Mouse (Mus musculus) CH12F3 (cell line): ENCODE measurements around the gene Sec24c.

ENCODE experiments used
- in situ Hi-C: fragments of 300-500 bp; cut with MboI; formaldehyde crosslinking; loops from 2 replicates; pipeline ENCODE4 v1.14.3; 2020; ENCODE audit warnings: low sequenced_read_pairs

Sec24c gene

DNA sequence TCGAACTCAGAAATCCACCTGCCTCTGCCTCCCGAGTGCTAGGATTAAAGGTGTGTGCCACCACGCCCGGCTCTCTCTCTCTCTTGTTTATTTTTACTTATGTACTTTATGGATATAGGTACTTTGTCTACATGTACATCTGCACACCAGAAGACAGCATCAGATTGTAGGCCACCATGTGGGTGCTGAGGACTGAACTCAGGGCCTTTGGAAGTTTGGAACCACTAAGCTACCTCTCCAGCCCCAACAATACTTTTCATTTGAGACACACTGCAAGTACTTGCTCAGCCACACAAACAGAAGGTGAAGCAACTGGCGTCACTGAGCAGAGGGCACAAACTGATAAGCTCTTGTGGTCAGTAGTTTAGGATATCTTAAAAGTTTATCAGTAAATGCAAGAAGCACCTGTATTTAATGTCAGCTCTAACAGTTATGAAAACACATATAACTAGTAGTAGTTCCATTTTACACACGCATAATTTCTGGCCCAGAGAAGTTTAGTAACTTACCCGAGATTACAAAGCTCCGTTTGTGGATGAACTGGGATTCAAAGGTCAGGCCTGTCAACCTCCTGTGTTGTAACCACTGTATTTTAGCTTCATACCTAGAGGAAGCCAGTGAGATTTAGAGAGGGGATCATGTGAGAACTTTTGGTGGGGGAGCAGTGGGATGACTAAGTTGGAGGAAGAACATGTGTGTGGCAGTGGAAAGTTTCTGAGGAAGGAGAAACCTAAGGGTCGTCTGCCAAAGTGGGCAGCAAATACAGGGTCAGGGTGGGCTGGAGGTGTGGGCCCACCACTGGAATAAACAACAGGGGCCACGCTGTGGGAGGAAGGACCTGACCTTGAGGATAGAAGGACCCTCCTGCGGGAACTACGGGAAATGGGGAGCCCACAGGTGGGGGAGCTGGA is 59.2 kb downstream of the Sec24c start:
- in situ Hi-C loops = no loop called here

GRCm38 (mm10) chr14:20733952-20734774 is 60.1 kb downstream of the Sec24c start, which contains the start of gene Ndst2:
Ndst2 (minus strand) TSS chr14:20734562.
- in situ Hi-C loops = no loop called here

DNA sequence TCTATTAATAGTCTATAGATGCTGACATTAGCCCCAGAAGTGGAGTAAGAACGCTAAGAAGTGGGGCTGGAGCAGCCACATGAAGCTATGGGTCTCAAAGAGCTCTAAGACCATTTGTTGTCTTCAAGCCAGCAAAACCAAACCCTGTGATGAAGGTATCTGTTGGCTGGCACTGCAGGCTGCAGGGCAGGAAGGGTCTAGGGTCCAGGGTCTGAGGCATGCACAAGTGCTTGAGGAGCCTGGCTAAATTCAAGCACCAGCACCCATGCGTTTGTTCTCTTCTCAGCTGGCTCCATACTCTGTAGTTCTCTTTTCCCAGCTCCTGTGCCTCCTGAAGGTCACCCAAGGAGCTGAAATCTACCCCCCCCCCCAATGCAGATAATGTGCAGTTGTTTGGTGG is 60.9 kb downstream of the Sec24c start:
- in situ Hi-C loops = no loop called here

- in situ Hi-C loops = no loop called here
Observed at GRCm38 (mm10) chr14:20735892-20736390, 61.8 kb downstream of the Sec24c start.

GRCm38 (mm10) chr14:20737306-20737705 is 63.2 kb downstream of the Sec24c start:
- in situ Hi-C loops = no loop called here

DNA sequence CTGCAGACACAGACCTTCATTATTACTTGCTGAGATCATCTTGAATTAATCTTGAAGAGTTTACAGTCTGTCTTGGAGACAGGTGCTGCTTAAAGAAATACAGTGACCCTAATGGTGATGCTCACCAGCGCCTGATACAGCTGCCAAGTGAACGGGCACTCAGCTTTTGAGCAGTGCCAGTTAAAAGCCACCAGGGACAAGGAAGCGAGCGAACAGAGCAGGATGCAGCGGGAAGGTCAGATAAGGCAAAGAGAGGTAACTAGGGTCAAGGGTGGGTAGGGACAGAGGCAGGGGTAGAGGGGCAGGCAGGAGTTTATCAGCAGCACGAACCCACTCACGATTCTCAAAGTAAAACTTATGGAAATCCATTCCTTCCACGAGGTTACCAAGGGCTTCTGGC is 64.4 kb downstream of the Sec24c start:
- in situ Hi-C loops = no loop called here

DNA sequence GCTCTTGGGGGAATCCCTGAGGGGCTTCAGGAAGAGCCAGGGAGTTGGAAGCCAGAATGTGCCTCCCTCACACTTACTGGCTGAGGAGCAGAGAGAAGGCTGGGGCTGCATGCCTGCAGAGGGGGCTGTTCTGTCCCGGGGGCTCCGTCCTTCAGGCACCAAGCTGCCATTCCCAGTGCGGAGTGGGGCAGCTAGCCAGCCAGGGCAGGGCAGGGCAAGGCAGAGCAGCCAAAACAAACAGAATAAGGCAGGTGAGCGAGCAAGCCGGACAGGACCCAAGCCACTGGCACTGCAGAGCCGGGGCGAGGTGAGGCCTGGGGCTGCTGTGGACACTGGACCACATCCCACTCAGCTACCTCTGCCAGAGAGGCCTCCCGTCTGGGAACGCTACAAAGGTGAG is 67.2 kb downstream of the Sec24c start:
- in situ Hi-C loops = no loop called here

DNA sequence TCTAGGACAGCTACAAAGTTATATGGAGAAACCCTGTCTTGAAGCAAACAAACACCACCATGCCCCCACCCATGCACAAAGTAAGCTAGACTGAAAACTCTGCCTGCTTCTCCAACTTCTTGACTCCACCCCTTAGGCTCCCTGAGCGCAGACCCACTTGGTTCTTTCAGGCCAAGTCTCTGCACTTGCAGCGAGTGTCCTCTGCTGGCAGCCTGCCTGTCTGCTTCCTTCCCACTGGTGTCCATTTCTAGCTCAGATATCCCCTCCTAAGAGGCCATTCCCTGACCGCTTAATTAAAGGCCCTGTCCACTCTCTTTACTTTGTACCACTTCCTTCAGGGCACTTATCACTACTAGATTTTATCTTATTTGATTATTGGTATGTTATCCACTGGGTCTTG is 69.5 kb downstream of the Sec24c start:
- in situ Hi-C loops = no loop called here
